Mouse (Mus musculus): ENCODE measurements around the gene Spats2l. TPM values are rescaled to one million over a fixed set of nuclear protein-coding genes. Genes with fewer than 3 reads are reported as not detected.

Gene Spats2l
- polyA plus RNA-seq, 1 experiment from 2014 or later = 130 TPM

GRCm38 (mm10) chr1:57942215-57942614 lies 168.3 kb downstream of the Spats2l start:
- no peak for ATAC-seq (ENCODE audit: insufficient number of reproducible peaks, insufficient read depth, low FRiP score, low read depth)
- Histone ChIP-seq H3K4me1 (ENCODE audit: control insufficient read depth, insufficient read depth, low read length) (no peaks in the 10 kb centered on the region), H3K4me3 (ENCODE audit: low read depth, low read length) (no peak overlapping the region), H3K27ac (ENCODE audit: low read length) (no peak overlapping the region), H3K36me3 (ENCODE audit: control insufficient read depth, insufficient read depth, low read length) (peaks cover 22% of the 10 kb centered on the region), H3K27me3 (ENCODE audit: control insufficient read depth, insufficient read depth, low read length) (no peaks in the 10 kb centered on the region), H3K9me3 (ENCODE audit: control insufficient read depth, low read depth, low read length) (no peaks in the 10 kb centered on the region), H3K4me2 (replicated peaks; ENCODE audit: low read depth, low read length) (no peak overlapping the region), H3K9ac (replicated peaks; ENCODE audit: low read depth, low read length) (no peak overlapping the region)
- WGBS = 81% methylated on average over 6 of the region's 6 CpGs

DNA sequence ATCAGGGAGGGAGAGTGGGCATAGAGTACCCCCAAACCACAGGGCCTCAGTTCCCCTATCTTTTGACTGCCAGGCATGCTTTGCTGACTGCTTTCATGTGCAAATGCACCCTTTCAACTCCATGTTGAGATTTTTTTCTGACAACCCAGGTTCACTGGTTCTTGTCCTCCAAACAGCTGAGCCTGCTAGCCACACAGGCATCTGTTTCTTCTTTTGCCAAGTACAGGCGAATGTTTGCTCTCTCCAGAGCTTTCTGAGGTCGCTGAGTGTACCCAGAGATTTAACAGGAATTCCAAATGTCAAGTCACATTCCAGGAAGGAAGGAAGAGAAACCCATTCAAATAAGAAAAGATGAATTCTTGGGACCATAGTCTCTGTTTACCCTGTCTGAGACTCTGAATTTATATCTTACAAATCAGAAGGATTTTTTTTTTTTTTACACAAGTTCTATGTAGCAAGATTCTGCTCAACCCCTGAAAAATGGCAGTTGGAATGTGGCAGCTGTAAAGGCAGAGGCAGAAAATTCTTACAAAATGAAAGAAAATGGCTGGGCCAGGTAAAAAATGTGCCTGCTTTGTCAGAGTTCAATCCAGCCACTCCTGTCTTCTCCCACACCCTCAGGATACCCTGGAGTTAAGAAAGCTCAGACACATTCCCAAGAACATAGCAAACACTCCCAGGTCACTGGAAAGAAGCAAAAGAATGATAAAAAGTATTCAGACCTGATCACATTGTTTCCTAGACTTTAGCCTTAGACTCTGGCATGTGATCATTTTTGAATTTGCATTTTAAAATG lies 173.8 kb downstream of the Spats2l start:
- no peak overlapping the region for H3K9ac ChIP-seq (replicated peaks; ENCODE audit: low read depth, low read length)
- H3K36me3 ChIP-seq (ENCODE audit: control insufficient read depth, insufficient read depth, low read length) = peaks cover 11% of the 10 kb centered on the region; the same call in 1 of the 2 replicates
- no peak for ATAC-seq (ENCODE audit: insufficient number of reproducible peaks, insufficient read depth, low FRiP score, low read depth)
- H3K27me3 ChIP-seq (ENCODE audit: control insufficient read depth, insufficient read depth, low read length) = no peaks in the 10 kb centered on the region
- no peaks in the 10 kb centered on the region for H3K4me1 ChIP-seq (ENCODE audit: control insufficient read depth, insufficient read depth, low read length)
- H3K9me3 ChIP-seq (ENCODE audit: control insufficient read depth, low read depth, low read length) = no peaks in the 10 kb centered on the region
- whole genome bisulfite sequencing = 11% methylated on average over 2 of the region's 2 CpGs
- no peak overlapping the region for H3K4me3 ChIP-seq (ENCODE audit: low read depth, low read length)
- no peak overlapping the region for H3K4me2 ChIP-seq (replicated peaks; ENCODE audit: low read depth, low read length)
- H3K27ac ChIP-seq (ENCODE audit: low read length) = no peak overlapping the region

GRCm38 (mm10) chr1:57949195-57949594 lies 175.2 kb downstream of the Spats2l start:
- Histone ChIP-seq H3K27me3 (ENCODE audit: control insufficient read depth, insufficient read depth, low read length) (no peaks in the 10 kb centered on the region), H3K9ac (replicated peaks; ENCODE audit: low read depth, low read length) (no peak overlapping the region), H3K27ac (ENCODE audit: low read length) (no peak overlapping the region), H3K4me1 (ENCODE audit: control insufficient read depth, insufficient read depth, low read length) (no peaks in the 10 kb centered on the region), H3K4me3 (ENCODE audit: low read depth, low read length) (no peak overlapping the region), H3K36me3 (ENCODE audit: control insufficient read depth, insufficient read depth, low read length) (peaks cover 10% of the 10 kb centered on the region; the same call in 1 of the 2 replicates), H3K4me2 (replicated peaks; ENCODE audit: low read depth, low read length) (no peak overlapping the region), H3K9me3 (ENCODE audit: control insufficient read depth, low read depth, low read length) (no peaks in the 10 kb centered on the region)
- WGBS = 0% methylated on average over 1 of the region's 1 CpGs
- ATAC-seq (ENCODE audit: insufficient number of reproducible peaks, insufficient read depth, low FRiP score, low read depth) = no peak

GRCm38 (mm10) chr1:57949716-57950115 lies 175.8 kb downstream of the Spats2l start:
- H3K36me3 ChIP-seq (ENCODE audit: control insufficient read depth, insufficient read depth, low read length) = peaks cover 15% of the 10 kb centered on the region
- no peak overlapping the region for H3K4me3 ChIP-seq (ENCODE audit: low read depth, low read length)
- H3K9me3 ChIP-seq (ENCODE audit: control insufficient read depth, low read depth, low read length) = no peaks in the 10 kb centered on the region
- no peak overlapping the region for H3K27ac ChIP-seq (ENCODE audit: low read length)
- WGBS = 81% methylated on average over 5 of the region's 5 CpGs
- no peak for ATAC-seq (ENCODE audit: insufficient number of reproducible peaks, insufficient read depth, low FRiP score, low read depth)
- no peaks in the 10 kb centered on the region for H3K4me1 ChIP-seq (ENCODE audit: control insufficient read depth, insufficient read depth, low read length)
- H3K27me3 ChIP-seq (ENCODE audit: control insufficient read depth, insufficient read depth, low read length) = no peaks in the 10 kb centered on the region
- H3K9ac ChIP-seq (replicated peaks; ENCODE audit: low read depth, low read length) = no peak overlapping the region
- H3K4me2 ChIP-seq (replicated peaks; ENCODE audit: low read depth, low read length) = no peak overlapping the region

DNA sequence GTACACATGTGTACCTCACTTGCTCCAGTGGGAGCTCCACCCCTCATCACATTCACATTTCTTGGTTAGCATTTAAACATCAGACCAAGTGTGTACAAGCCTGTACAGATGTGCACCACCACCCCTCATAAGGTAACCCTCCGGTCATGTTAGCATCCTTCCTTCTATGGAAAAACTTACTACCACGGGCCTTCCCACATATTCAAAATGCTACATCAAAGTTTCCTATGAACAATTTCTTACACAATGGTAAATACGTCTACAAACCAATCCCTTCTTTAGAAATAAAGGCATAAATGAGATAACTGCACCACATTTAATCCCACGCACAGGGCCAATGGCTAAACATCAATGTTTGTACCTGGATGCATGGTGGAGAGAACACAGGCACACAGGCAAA lies 178.5 kb downstream of the Spats2l start:
- H3K9ac ChIP-seq (replicated peaks; ENCODE audit: low read depth, low read length) = no peak overlapping the region
- no peaks in the 10 kb centered on the region for H3K4me1 ChIP-seq (ENCODE audit: control insufficient read depth, insufficient read depth, low read length)
- no peak overlapping the region for H3K4me3 ChIP-seq (ENCODE audit: low read depth, low read length)
- 96% methylated on average over 4 of the region's 4 CpGs for WGBS
- no peaks in the 10 kb centered on the region for H3K9me3 ChIP-seq (ENCODE audit: control insufficient read depth, low read depth, low read length)
- no peaks in the 10 kb centered on the region for H3K27me3 ChIP-seq (ENCODE audit: control insufficient read depth, insufficient read depth, low read length)
- H3K36me3 ChIP-seq (ENCODE audit: control insufficient read depth, insufficient read depth, low read length) = peaks cover 20% of the 10 kb centered on the region
- ATAC-seq (ENCODE audit: insufficient number of reproducible peaks, insufficient read depth, low FRiP score, low read depth) = no peak
- no peak overlapping the region for H3K27ac ChIP-seq (ENCODE audit: low read length)
- H3K4me2 ChIP-seq (replicated peaks; ENCODE audit: low read depth, low read length) = no peak overlapping the region

DNA sequence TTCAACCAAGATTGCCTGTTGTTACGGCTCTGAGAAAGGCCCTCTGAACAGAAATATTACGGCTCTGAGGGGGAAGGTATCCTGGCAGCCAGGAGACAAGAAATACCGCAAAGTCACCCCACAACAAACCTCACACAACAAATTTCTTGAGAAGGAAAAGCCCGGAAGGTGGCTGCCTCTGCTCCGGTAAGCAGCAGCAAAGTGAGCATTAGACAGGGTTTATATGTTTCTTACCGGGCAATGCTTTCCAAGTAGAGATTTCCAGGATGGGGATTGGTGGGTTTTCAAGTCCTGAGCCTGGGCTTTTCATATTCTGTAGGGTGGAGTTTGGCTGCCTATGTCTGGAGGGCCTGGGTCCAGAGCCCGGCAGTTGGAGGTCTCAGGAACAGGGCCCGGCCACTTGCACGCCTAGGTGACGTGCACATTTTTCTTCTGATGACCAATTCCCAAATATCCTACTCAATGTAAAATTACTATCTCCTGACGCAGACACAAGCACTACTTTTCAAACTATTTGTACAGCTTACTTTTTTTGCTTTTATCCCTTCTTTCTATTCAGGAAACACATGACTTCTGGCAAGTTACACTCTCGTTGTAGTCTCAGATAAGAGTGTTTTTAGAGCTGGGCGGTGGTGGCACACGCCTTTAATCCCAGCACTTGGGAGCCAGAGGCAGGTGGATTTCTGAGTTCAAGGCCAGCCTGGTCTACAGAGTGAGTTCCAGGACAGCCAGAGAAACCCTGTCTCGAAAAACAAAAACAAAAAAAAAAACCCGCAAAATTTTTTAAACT lies 179.8 kb downstream of the Spats2l start:
- Histone ChIP-seq H3K9ac (replicated peaks; ENCODE audit: low read depth, low read length) (no peak overlapping the region), H3K4me3 (ENCODE audit: low read depth, low read length) (no peak overlapping the region), H3K4me1 (ENCODE audit: control insufficient read depth, insufficient read depth, low read length) (no peaks in the 10 kb centered on the region), H3K4me2 (replicated peaks; ENCODE audit: low read depth, low read length) (no peak overlapping the region), H3K9me3 (ENCODE audit: control insufficient read depth, low read depth, low read length) (no peaks in the 10 kb centered on the region), H3K27ac (ENCODE audit: low read length) (no peak overlapping the region), H3K36me3 (ENCODE audit: control insufficient read depth, insufficient read depth, low read length) (peaks cover 21% of the 10 kb centered on the region), H3K27me3 (ENCODE audit: control insufficient read depth, insufficient read depth, low read length) (no peaks in the 10 kb centered on the region)
- WGBS = 86% methylated on average over 16 of the region's 16 CpGs
- ATAC-seq (ENCODE audit: insufficient number of reproducible peaks, insufficient read depth, low FRiP score, low read depth) = no peak

DNA sequence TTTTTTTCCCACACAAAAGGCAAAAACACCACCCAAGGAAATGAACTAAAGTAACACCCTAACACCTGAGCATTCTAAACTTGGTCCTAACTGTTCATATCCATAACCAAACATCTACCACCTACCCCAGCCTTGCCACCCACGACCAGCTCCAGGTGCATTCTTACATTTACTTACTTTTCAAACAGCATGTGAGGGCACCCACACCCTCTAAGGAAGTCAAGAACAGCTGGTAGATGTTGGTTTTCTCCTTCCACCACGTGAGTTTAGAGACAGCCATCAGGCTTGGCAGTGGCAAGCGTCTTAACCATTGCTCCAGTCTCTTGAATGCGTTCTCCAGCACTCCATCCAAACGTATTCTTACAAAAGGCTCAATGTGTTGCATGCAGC lies 180.4 kb downstream of the Spats2l start:
- Histone ChIP-seq H3K4me3 (ENCODE audit: low read depth, low read length) (no peak overlapping the region), H3K9ac (replicated peaks; ENCODE audit: low read depth, low read length) (no peak overlapping the region), H3K4me1 (ENCODE audit: control insufficient read depth, insufficient read depth, low read length) (no peaks in the 10 kb centered on the region), H3K9me3 (ENCODE audit: control insufficient read depth, low read depth, low read length) (no peaks in the 10 kb centered on the region), H3K27ac (ENCODE audit: low read length) (no peak overlapping the region), H3K27me3 (ENCODE audit: control insufficient read depth, insufficient read depth, low read length) (no peaks in the 10 kb centered on the region), H3K4me2 (replicated peaks; ENCODE audit: low read depth, low read length) (no peak overlapping the region), H3K36me3 (ENCODE audit: control insufficient read depth, insufficient read depth, low read length) (peaks cover 23% of the 10 kb centered on the region)
- no peak for ATAC-seq (ENCODE audit: insufficient number of reproducible peaks, insufficient read depth, low FRiP score, low read depth)
- WGBS = 82% methylated on average over 5 of the region's 5 CpGs

DNA sequence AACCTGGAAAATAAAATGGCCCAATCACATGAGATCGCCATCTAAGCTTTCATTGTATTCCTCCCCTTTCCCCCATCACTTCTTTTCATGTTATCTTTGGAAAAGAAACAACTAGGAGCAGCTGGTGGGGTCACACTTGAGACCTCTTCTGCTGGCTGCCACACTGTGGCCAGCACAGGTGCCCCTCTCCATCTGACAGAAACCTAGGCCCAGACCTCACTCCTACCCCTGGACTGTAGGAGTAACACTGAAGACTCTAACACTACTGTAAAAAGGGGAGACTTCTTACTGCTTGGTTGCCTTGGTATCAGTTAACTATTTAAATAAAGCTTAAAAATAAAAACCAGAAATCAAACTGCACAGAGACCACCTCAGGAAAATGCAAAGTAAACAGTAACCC lies 181.8 kb downstream of the Spats2l start:
- no peaks in the 10 kb centered on the region for H3K4me1 ChIP-seq (ENCODE audit: control insufficient read depth, insufficient read depth, low read length)
- ATAC-seq (ENCODE audit: insufficient number of reproducible peaks, insufficient read depth, low FRiP score, low read depth) = no peak
- no peak overlapping the region for H3K9ac ChIP-seq (replicated peaks; ENCODE audit: low read depth, low read length)
- 91% methylated on average over 1 of the region's 1 CpGs for WGBS
- no peak overlapping the region for H3K4me3 ChIP-seq (ENCODE audit: low read depth, low read length)
- no peak overlapping the region for H3K27ac ChIP-seq (ENCODE audit: low read length)
- H3K36me3 ChIP-seq (ENCODE audit: control insufficient read depth, insufficient read depth, low read length) = peaks cover 27% of the 10 kb centered on the region
- no peak overlapping the region for H3K4me2 ChIP-seq (replicated peaks; ENCODE audit: low read depth, low read length)
- no peaks in the 10 kb centered on the region for H3K27me3 ChIP-seq (ENCODE audit: control insufficient read depth, insufficient read depth, low read length)
- no peaks in the 10 kb centered on the region for H3K9me3 ChIP-seq (ENCODE audit: control insufficient read depth, low read depth, low read length)

Data from stomach, embryonic 14.5 days (tissue).